Mouse (Mus musculus) left cerebral cortex, adult 8-10 months (tissue): Measurements from ENCODE around the gene Gm21970. TPM values are rescaled to one million over a fixed set of nuclear protein-coding genes. Genes with fewer than 3 reads are reported as not detected.

Experiments
- DNase-seq, 2 experiments: peaks; one replicate each; pipeline ENCODE4 v3.0.0; 2022; ENCODE audit warnings: low spot score in 2 of 2
- total RNA-seq, 4 experiments: library from RNA; stranded (reverse); gene quantifications; 2 replicates each; pipeline ENCODE4 v1.2.4; 2022

Gm21970 gene
- not detected for total RNA-seq

GRCm38 (mm10) chr16:91391421-91391820 is at the start of gene Gm21970:
Gene Gm21970 (plus strand): TSS chr16:91391721.
- DNase-seq, result no peak

GRCm38 (mm10) chr16:91346491-91346890 is 45.0 kb upstream of the Gm21970 start:
- no peak for DNase-seq

GRCm38 (mm10) chr16:91347491-91348263 is 43.8 kb upstream of the Gm21970 start:
- DNase-seq, result no peak

GRCm38 (mm10) chr16:91348264-91348565 is 43.3 kb upstream of the Gm21970 start:
- DNase-seq, result no peak

GRCm38 (mm10) chr16:91348588-91349330 is 42.8 kb upstream of the Gm21970 start:
- no peak for DNase-seq

- peak; percentile 56 to 60 for DNase-seq
These were observed 39.4 kb upstream of the Gm21970 start for GRCm38 (mm10) chr16:91352084-91352562.

GRCm38 (mm10) chr16:91352749-91353148 is 38.8 kb upstream of the Gm21970 start:
- peak in 1 of 2 experiments; percentile 20 for DNase-seq

- no peak for DNase-seq
These were observed 38.3 kb upstream of the Gm21970 start for GRCm38 (mm10) chr16:91353177-91353576.

- no peak for DNase-seq
These were observed 37.9 kb upstream of the Gm21970 start for GRCm38 (mm10) chr16:91353638-91354037.

- DNase-seq, result no peak
These were observed 36.9 kb upstream of the Gm21970 start for GRCm38 (mm10) chr16:91354599-91354998.

- DNase-seq, result no peak
These were observed 36.4 kb upstream of the Gm21970 start for GRCm38 (mm10) chr16:91355160-91355559.

- DNase-seq, result no peak
These were observed 34.6 kb upstream of the Gm21970 start for GRCm38 (mm10) chr16:91356760-91357525.

- no peak for DNase-seq
These were observed 34.0 kb upstream of the Gm21970 start for GRCm38 (mm10) chr16:91357526-91357900.

GRCm38 (mm10) chr16:91358555-91358954 is 33.0 kb upstream of the Gm21970 start:
- no peak for DNase-seq

- no peak for DNase-seq
These were observed 32.0 kb upstream of the Gm21970 start for GRCm38 (mm10) chr16:91359531-91359930.

- DNase-seq, result no peak
These were observed 31.4 kb upstream of the Gm21970 start for GRCm38 (mm10) chr16:91360162-91360561.

- DNase-seq, result no peak
These were observed 29.5 kb upstream of the Gm21970 start for GRCm38 (mm10) chr16:91362006-91362405.

- DNase-seq, result no peak
These were observed 28.8 kb upstream of the Gm21970 start for GRCm38 (mm10) chr16:91362616-91363272.

GRCm38 (mm10) chr16:91363483-91363882 is 28.0 kb upstream of the Gm21970 start:
- no peak for DNase-seq

GRCm38 (mm10) chr16:91366567-91366966 is 25.0 kb upstream of the Gm21970 start:
- DNase-seq, result no peak

- DNase-seq, result no peak
These were observed 24.5 kb upstream of the Gm21970 start for GRCm38 (mm10) chr16:91367066-91367465.
